11 mouse cellular contexts compared by ENCODE assay signal in the genomic region with DNA sequence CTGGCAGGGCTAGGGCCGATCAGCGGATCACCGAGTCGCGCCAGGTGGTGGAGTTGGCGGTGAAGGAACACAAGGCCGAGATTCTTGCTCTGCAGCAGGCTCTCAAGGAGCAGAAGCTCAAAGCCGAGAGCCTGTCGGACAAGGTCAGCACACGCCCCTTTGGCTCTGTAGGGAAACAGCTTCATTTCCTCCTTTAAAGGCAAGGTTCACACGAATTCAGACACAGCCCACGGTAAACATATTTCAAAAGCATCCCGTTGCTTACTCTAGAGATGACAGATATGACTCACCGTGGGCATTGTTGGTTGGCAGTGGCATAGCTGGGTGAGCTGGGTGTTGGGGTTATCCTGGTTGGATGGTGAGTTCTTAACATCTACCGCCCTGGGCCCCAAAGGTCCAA. TPM values are rescaled to one million over a fixed set of nuclear protein-coding genes. Genes with fewer than 3 reads are reported as not detected.
DNase-seq lines count a peak whose midpoint lies in the region; ATAC-seq lines count a peak whose summit lies in the region.
"Had no signal": no experiment of that assay in that cellular context is flagged by ENCODE, and none has a peak within 500 bp of the region (broad histone marks: within the 10 kb centered on the region; RNA-seq: fewer than 3 reads in every experiment).

No protein-coding gene starts in this region.

- H3K4me3 ChIP-seq in stomach, embryonic 14.5 days (ENCODE audit: low read depth, low read length), result no peak overlapping the region
- H3K4me3 ChIP-seq: limb, embryonic 15.5 days; megakaryocyte, embryonic 14.5 days had no signal

- peak; percentile 32 to 36 for DNase-seq in adrenal gland, postnatal 36 days
- DNase-seq in adrenal gland, postnatal 25 days, result no peak
- DNase-seq in ZHBTc4 (ENCODE audit: low read depth, low spot score), result peak; percentile 37
- peak; percentile 88 for DNase-seq in large intestine, adult 2 months (ENCODE audit: low read depth, low spot score)
- no peak for DNase-seq in gastrocnemius, postnatal 4 days (ENCODE audit: low spot score in 2 of 2)
- DNase-seq in right cerebral cortex, postnatal 10 days (ENCODE audit: low spot score in 2 of 2), result no peak
- DNase-seq in gastrocnemius, adult 18-20 months (ENCODE audit: low spot score), result no peak
- DNase-seq: right cerebral cortex, adult 18-20 months had no signal

- peak overlapping the region; percentile 57; the same call in 1 of the 2 replicates for H3K27ac ChIP-seq in stomach, embryonic 14.5 days (ENCODE audit: low read length)
- H3K27ac ChIP-seq: limb, embryonic 15.5 days had no signal

- no peak overlapping the region for H3K9ac ChIP-seq in stomach, embryonic 14.5 days (replicated peaks; ENCODE audit: low read depth, low read length)
- H3K9ac ChIP-seq: limb, embryonic 15.5 days had no signal

- no peak overlapping the region for H3K4me2 ChIP-seq in stomach, embryonic 14.5 days (replicated peaks; ENCODE audit: low read depth, low read length)
- H3K4me2 ChIP-seq: limb, embryonic 15.5 days had no signal

- no peaks in the 10 kb centered on the region for H3K9me3 ChIP-seq in stomach, embryonic 14.5 days (ENCODE audit: control insufficient read depth, low read depth, low read length)
- H3K9me3 ChIP-seq: limb, embryonic 15.5 days; megakaryocyte, embryonic 14.5 days had no signal

- peaks cover 6% of the 10 kb centered on the region for H3K36me3 ChIP-seq in stomach, embryonic 14.5 days (ENCODE audit: control insufficient read depth, insufficient read depth, low read length)

- H3K4me1 ChIP-seq in stomach, embryonic 14.5 days (ENCODE audit: control insufficient read depth, insufficient read depth, low read length), result no peaks in the 10 kb centered on the region
- H3K4me1 ChIP-seq: limb, embryonic 15.5 days had no signal

- no peaks in the 10 kb centered on the region for H3K27me3 ChIP-seq in stomach, embryonic 14.5 days (ENCODE audit: control insufficient read depth, insufficient read depth, low read length)
- H3K27me3 ChIP-seq: limb, embryonic 15.5 days; megakaryocyte, embryonic 14.5 days had no signal

- WGBS in large intestine, adult 2 months, result 26% methylated on average over 15 of the region's 15 CpGs
- WGBS in stomach, embryonic 14.5 days, result 69% methylated on average over 15 of the region's 15 CpGs

- ATAC-seq in stomach, embryonic 14.5 days (ENCODE audit: insufficient number of reproducible peaks, insufficient read depth, low FRiP score, low read depth), result peak; percentile 84

RNA-seq across cellular contexts. Expression of a gene that starts 53.1 kb away (rescaled TPM):
- 100 to 1,000 TPM in 1 of 2 experiments, 10 to 100 TPM in 1; 59.9 to 114 TPM for total RNA-seq in adrenal gland, postnatal 36 days (2021)
- total RNA-seq in adrenal gland, postnatal 25 days (2021), result 84.9 and 101 TPM in 2 replicates
- 90.1 and 94.6 TPM in 2 replicates for polyA plus RNA-seq in large intestine, adult 2 months (2012; rRNA removed)
- polyA plus RNA-seq in stomach, embryonic 14.5 days (2014; fragmentation: Nextera tagmentation; extraction: Ambion mirVana), result 59.7 and 60.8 TPM in 2 replicates
- total RNA-seq in gastrocnemius, postnatal 4 days (2021), result 10 to 100 TPM; 29.8 to 31.1 TPM
- total RNA-seq in gastrocnemius, adult 18-20 months (2021), result 10 to 100 TPM in 1 of 2 experiments, 1 to 10 TPM in 1; 9.4 to 10.6 TPM

Comparison
In these comparisons a context has a peak if more than half of its experiments do, and no peak if none do; other contexts are left out.
1. DNase-seq: peak in adrenal gland, postnatal 36 days (2 of 2), ZHBTc4 (single experiment) and large intestine, adult 2 months (single experiment); none in adrenal gland, postnatal 25 days (single experiment), gastrocnemius, postnatal 4 days (0 of 2), right cerebral cortex, postnatal 10 days (0 of 2) and gastrocnemius, adult 18-20 months (single experiment).